Mouse (Mus musculus): ENCODE data around the gene Gtpbp3. TPM values are rescaled to one million over a fixed set of nuclear protein-coding genes. Genes with fewer than 3 reads are reported as not detected.

The Gtpbp3 gene
- polyA plus RNA-seq, 1 experiment from 2014 or later, result 25.0 TPM

GRCm38 (mm10) chr8:71471861-71472260, 16.0 kb upstream of the Gtpbp3 start:
- no peaks in the 10 kb centered on the region for H3K27me3 ChIP-seq
- no peak for ATAC-seq (ENCODE audit: low FRiP score, low read depth)
- peaks cover 28% of the 10 kb centered on the region for H3K4me1 ChIP-seq
- H3K4me3 ChIP-seq, result no peak overlapping the region
- H3K4me2 ChIP-seq (replicated peaks), result no peak overlapping the region
- H3K9me3 ChIP-seq, result no peaks in the 10 kb centered on the region
- 93% methylated on average over 17 of the region's 17 CpGs for WGBS
- H3K27ac ChIP-seq, result no peak overlapping the region
- H3K36me3 ChIP-seq, result peaks cover 47% of the 10 kb centered on the region
- H3K9ac ChIP-seq, result no peak overlapping the region

DNA sequence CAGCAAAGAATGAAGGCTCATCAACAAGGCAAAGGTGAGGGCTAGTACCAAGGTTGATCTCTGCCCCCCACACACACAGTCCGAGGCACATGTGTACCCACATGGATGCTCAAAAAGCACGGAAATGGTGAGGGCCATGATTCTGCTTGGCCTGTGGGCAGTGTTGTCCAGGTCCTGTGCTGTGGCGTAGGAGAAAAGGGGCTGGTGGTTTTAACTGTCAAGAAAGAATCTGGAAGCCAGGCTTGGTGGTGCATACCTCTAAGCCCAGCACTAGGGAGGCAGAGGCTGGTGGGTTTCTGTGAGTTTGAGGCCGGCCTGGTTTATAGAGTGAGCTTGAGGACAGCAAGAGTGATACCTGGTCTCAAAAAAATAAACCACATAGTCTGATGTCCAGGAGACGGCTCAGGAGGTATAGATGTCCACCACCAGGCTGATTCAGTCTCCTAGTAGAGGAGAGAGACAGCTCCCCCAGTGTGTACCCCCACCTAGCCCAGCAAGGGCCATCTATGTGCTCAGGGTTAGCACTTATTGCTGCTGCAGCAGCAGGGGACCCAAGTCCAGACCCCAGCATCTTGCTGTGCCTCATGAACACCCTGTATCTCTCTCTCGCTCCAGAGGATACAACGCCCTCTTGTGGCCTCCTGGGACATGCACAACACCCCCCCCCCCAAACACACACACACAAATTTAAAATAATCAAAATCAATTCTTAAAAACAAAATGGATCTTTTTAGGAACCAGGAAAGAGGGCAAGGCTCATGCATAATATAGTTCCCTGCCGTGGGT, 15.1 kb upstream of the Gtpbp3 start:
- Histone ChIP-seq H3K9ac (no peak overlapping the region), H3K27ac (no peak overlapping the region), H3K9me3 (no peaks in the 10 kb centered on the region), H3K27me3 (no peaks in the 10 kb centered on the region), H3K4me1 (peaks cover 37% of the 10 kb centered on the region), H3K36me3 (peaks cover 47% of the 10 kb centered on the region), H3K4me2 (replicated peaks) (no peak overlapping the region), H3K4me3 (no peak overlapping the region)
- ATAC-seq (ENCODE audit: low FRiP score, low read depth), result no peak
- WGBS, result 85% methylated on average over 8 of the region's 8 CpGs

DNA sequence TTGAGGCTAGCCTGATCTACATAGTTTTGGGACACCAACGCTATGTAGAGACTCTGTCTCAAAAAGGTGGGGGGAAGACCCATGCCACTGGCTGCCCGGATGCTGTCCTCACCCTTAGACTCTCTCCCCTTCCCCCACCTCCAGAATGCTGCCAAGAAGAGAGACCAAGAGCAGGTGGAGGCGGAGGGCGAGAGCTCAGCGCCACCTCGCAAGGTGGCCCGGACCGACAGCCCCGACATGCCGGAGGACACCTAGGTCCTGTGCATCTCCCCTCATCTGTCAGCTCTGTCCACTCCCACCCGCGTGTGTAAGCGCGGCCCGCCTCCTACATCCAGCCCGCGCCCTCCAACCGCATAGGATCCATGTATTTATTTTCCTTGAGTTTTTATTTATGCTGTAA, 13.6 kb upstream of the Gtpbp3 start:
- no peak overlapping the region for H3K4me2 ChIP-seq (replicated peaks)
- no peaks in the 10 kb centered on the region for H3K27me3 ChIP-seq
- no peaks in the 10 kb centered on the region for H3K9me3 ChIP-seq
- no peak overlapping the region for H3K27ac ChIP-seq
- H3K4me1 ChIP-seq, result peaks cover 37% of the 10 kb centered on the region
- ATAC-seq (ENCODE audit: low FRiP score, low read depth), result no peak
- no peak overlapping the region for H3K9ac ChIP-seq
- WGBS, result 97% methylated on average over 18 of the region's 18 CpGs
- peaks cover 54% of the 10 kb centered on the region for H3K36me3 ChIP-seq
- H3K4me3 ChIP-seq, result no peak overlapping the region

GRCm38 (mm10) chr8:71474785-71475701, 12.9 kb upstream of the Gtpbp3 start:
- Histone ChIP-seq H3K4me3 (peak overlapping the region; percentile 65; the same call in 1 of the 2 replicates), H3K27ac (0 out of 2 replicates have a peak overlapping the region, but pooled peaks have one; percentile 79), H3K4me2 (replicated peaks) (peak overlapping the region; percentile 86; the same call in 1 of the 2 replicates), H3K9me3 (no peaks in the 10 kb centered on the region), H3K27me3 (no peaks in the 10 kb centered on the region), H3K36me3 (peaks cover 61% of the 10 kb centered on the region), H3K4me1 (peaks cover 31% of the 10 kb centered on the region), H3K9ac (0 out of 2 replicates have a peak overlapping the region, but pooled peaks have one; percentile 80)
- ATAC-seq (ENCODE audit: low FRiP score, low read depth), result no peak
- WGBS, result 85% methylated on average over 25 of the region's 25 CpGs

- peak overlapping the region; percentile 65 for H3K4me3 ChIP-seq
- H3K27me3 ChIP-seq, result no peaks in the 10 kb centered on the region
- peak overlapping the region; percentile 80 for H3K9ac ChIP-seq
- peak overlapping the region; percentile 86 for H3K4me2 ChIP-seq (replicated peaks)
- H3K9me3 ChIP-seq, result no peaks in the 10 kb centered on the region
- 16% methylated on average over 4 of the region's 4 CpGs for WGBS
- H3K4me1 ChIP-seq, result peaks cover 25% of the 10 kb centered on the region
- ATAC-seq (ENCODE audit: low FRiP score, low read depth), result 0 out of 2 replicates have a peak, but pooled peaks have one; percentile 4
- peak overlapping the region; percentile 79; the same call in 1 of the 2 replicates for H3K27ac ChIP-seq
- peaks cover 67% of the 10 kb centered on the region for H3K36me3 ChIP-seq
These were observed 12.2 kb upstream of the Gtpbp3 start for GRCm38 (mm10) chr8:71475702-71476075.

GRCm38 (mm10) chr8:71476099-71476940, 11.6 kb upstream of the Gtpbp3 start:
- ATAC-seq (ENCODE audit: low FRiP score, low read depth), result peak; percentile 68
- Histone ChIP-seq H3K4me1 (peaks cover 21% of the 10 kb centered on the region), H3K4me2 (replicated peaks) (peak overlapping the region; percentile 86), H3K27me3 (no peaks in the 10 kb centered on the region), H3K9ac (peak overlapping the region; percentile 80), H3K9me3 (no peaks in the 10 kb centered on the region), H3K36me3 (peaks cover 67% of the 10 kb centered on the region), H3K4me3 (peak overlapping the region; percentile 65), H3K27ac (peak overlapping the region; percentile 79)
- under 1% methylated on average over 71 of the region's 121 CpGs for WGBS

GRCm38 (mm10) chr8:71477196-71477845, 10.6 kb upstream of the Gtpbp3 start:
- WGBS, result 47% methylated on average over 14 of the region's 14 CpGs
- no peak for ATAC-seq (ENCODE audit: low FRiP score, low read depth)
- peak overlapping the region; percentile 65 for H3K4me3 ChIP-seq
- H3K4me2 ChIP-seq (replicated peaks), result peak overlapping the region; percentile 86
- H3K36me3 ChIP-seq, result peaks cover 66% of the 10 kb centered on the region
- no peaks in the 10 kb centered on the region for H3K27me3 ChIP-seq
- no peak overlapping the region for H3K27ac ChIP-seq
- H3K9me3 ChIP-seq, result no peaks in the 10 kb centered on the region
- H3K4me1 ChIP-seq, result peaks cover 20% of the 10 kb centered on the region
- H3K9ac ChIP-seq, result peak overlapping the region; percentile 80; the same call in 1 of the 2 replicates

DNA sequence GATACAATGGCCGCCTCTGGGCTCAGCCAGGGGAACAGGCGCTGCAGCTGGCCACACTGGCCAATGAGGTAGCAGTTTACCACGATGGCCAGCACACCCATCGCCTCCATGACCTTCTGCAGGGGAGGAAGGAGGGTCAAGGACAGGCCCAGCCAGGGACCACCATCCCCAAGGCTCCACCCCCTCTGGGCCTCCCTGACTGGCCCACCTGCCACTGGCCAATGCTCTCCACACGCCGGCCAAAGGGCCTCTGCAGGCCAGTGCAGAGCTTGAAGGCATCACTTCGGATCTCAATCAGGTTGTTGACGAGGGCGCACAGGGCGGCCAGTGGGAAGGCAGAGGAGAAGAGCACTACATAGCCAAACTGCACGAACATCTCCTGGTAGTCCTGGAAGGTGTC, 9.0 kb upstream of the Gtpbp3 start:
- no peak overlapping the region for H3K4me2 ChIP-seq (replicated peaks)
- H3K36me3 ChIP-seq, result peaks cover 64% of the 10 kb centered on the region
- H3K9ac ChIP-seq, result no peak overlapping the region
- H3K27ac ChIP-seq, result no peak overlapping the region
- 91% methylated on average over 11 of the region's 11 CpGs for WGBS
- no peak overlapping the region for H3K4me3 ChIP-seq
- ATAC-seq (ENCODE audit: low FRiP score, low read depth), result no peak
- H3K9me3 ChIP-seq, result no peaks in the 10 kb centered on the region
- H3K4me1 ChIP-seq, result peaks cover 20% of the 10 kb centered on the region
- H3K27me3 ChIP-seq, result no peaks in the 10 kb centered on the region

GRCm38 (mm10) chr8:71483932-71484331, 4.0 kb upstream of the Gtpbp3 start:
- Histone ChIP-seq H3K4me2 (replicated peaks) (peak overlapping the region; percentile 93; the same call in 1 of the 2 replicates), H3K27ac (no peak overlapping the region), H3K27me3 (no peaks in the 10 kb centered on the region), H3K4me3 (peak overlapping the region; percentile 5; the same call in 1 of the 2 replicates), H3K36me3 (peaks cover 52% of the 10 kb centered on the region), H3K9me3 (no peaks in the 10 kb centered on the region), H3K9ac (no peak overlapping the region), H3K4me1 (peaks cover 24% of the 10 kb centered on the region)
- no peak for ATAC-seq (ENCODE audit: low FRiP score, low read depth)
- WGBS, result 42% methylated on average over 8 of the region's 8 CpGs

DNA sequence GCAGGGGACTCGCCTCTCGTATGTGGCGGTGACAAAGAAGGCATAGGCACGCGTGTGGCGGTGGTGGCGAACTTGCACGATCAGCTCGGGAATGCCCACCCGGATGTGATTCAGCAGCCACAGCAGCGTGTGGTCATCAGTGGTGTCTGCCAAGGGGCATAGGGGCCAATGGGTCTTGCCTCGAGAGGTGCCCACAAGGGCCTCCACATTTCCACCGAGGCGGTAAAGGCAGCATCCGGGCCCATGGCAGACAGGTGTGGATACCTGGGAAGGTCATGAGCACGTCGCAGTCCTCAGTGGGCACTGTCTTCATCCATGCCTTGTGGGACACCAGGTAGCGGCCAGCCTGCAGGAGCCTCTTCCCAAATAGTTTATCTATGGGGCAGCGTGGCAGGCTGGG, 3.2 kb upstream of the Gtpbp3 start:
- peaks cover 32% of the 10 kb centered on the region for H3K4me1 ChIP-seq
- H3K36me3 ChIP-seq, result peaks cover 44% of the 10 kb centered on the region
- peak overlapping the region; percentile 90; the same call in 1 of the 2 replicates for H3K9ac ChIP-seq
- H3K27me3 ChIP-seq, result no peaks in the 10 kb centered on the region
- no peak overlapping the region for H3K27ac ChIP-seq
- H3K4me2 ChIP-seq (replicated peaks), result peak overlapping the region; percentile 93
- H3K9me3 ChIP-seq, result no peaks in the 10 kb centered on the region
- WGBS, result 93% methylated on average over 19 of the region's 19 CpGs
- H3K4me3 ChIP-seq, result peak overlapping the region; percentile 74
- ATAC-seq (ENCODE audit: low FRiP score, low read depth), result no peak

Measured in limb, embryonic 13.5 days (tissue).